Mouse (Mus musculus): Measurements from ENCODE around the gene Tex33.
A peak's percentile ranks its signal among the peaks of the same experiment; 100 is the strongest.
"Not testable (repeated sequence)": the region's sequence is repeated elsewhere in the genome, so short reads cannot be mapped to it uniquely, and the experiment has no call there.

GRCm38 (mm10) chr15:78339627-78340423, 55.9 kb downstream of the Tex33 start:
- TF ChIP-seq CTCF (IDR thresholded peaks at IDR 0.05; ENCODE audit: extremely low read depth, insufficient read depth, low read length): peak; percentile 98
- TF ChIP-seq POLR2A (IDR thresholded peaks at IDR 0.05; ENCODE audit: extremely low read depth, insufficient read depth, low read length): not testable (repeated sequence)

Measured in cortical plate, adult 2 months (tissue).